Mouse (Mus musculus) hindbrain, embryonic 14.5 days (tissue): ENCODE results near the gene Oaz2. TPM values are rescaled to one million over a fixed set of nuclear protein-coding genes. Genes with fewer than 3 reads are reported as not detected.

ENCODE experiments used
- ATAC-seq: fragments of 200-750 bp; cut with Nextera tagmentation; 2 replicates; pipeline ENCODE4 v1.8.0; 2017; ENCODE audit warnings: moderate number of reproducible peaks, mild to moderate bottlenecking, moderate TSS enrichment, moderate library complexity; ENCODE audit not compliant: low FRiP score
- DNase-seq: peaks from one replicate; pipeline ENCODE4 v3.0.0-alpha.2; 2015; ENCODE audit warnings: low spot score
- H3K27ac ChIP-seq: fragments of 300-500 bp; sonication (generic); 2 replicates; pipeline ENCODE4 v1.5.1; 2014; ENCODE audit warnings: mild to moderate bottlenecking, moderate library complexity
- H3K27me3 ChIP-seq: fragments of 300-500 bp; sonication (generic); 2 replicates; pipeline ENCODE4 v1.6.1; 2014; ENCODE audit warnings: mild to moderate bottlenecking, low read length, mixed read lengths; ENCODE audit not compliant: control insufficient read depth, insufficient read depth
- H3K36me3 ChIP-seq: fragments of 300-500 bp; sonication (generic); replicated peaks from 2 replicates; pipeline ENCODE4 v1.6.1; 2014; ENCODE audit not compliant: control insufficient read depth, insufficient read depth
- H3K4me1 ChIP-seq: fragments of 300-500 bp; sonication (generic); replicated peaks from 2 replicates; pipeline ENCODE4 v1.6.1; 2014; ENCODE audit warnings: antibody characterized with exemption, low read length, mixed read lengths; ENCODE audit not compliant: control insufficient read depth, insufficient read depth
- H3K4me2 ChIP-seq: fragments of 300-500 bp; sonication (generic); replicated peaks from 2 replicates; pipeline ENCODE4 v1.6.1; 2014; ENCODE audit warnings: mild to moderate bottlenecking, moderate library complexity
- H3K4me3 ChIP-seq: fragments of 300-500 bp; sonication (generic); replicated peaks from 2 replicates; pipeline ENCODE4 v1.5.1; 2014; ENCODE audit warnings: mild to moderate bottlenecking, low read length
- H3K9ac ChIP-seq: fragments of 300-500 bp; sonication (generic); 2 replicates; pipeline ENCODE4 v1.6.1; 2014
- H3K9me3 ChIP-seq: fragments of 300-500 bp; sonication (generic); 2 replicates; pipeline ENCODE4 v1.6.1; 2016; ENCODE audit warnings: low read length; ENCODE audit not compliant: control insufficient read depth
- WGBS: fragments of 180-500 bp; shearing (Covaris S2); extraction: QIAGEN DNeasy Blood & Tissue Kit; methylation state at CpG from one replicate; pipeline ENCODE4 v1.1.7; 2014; 5-methylcytosine and 5-hydroxymethylcytosine counted together
- polyA plus RNA-seq: library from polyadenylated mRNA; unstranded; fragments of >200 nt; fragmentation: Nextera tagmentation; extraction: Ambion mirVana; gene quantifications from 2 replicates; pipeline ENCODE4 v1.2.1, GENCODE M21; 2014

Gene Oaz2
- polyA plus RNA-seq, 1 experiment from 2014 or later = 280 TPM

DNA sequence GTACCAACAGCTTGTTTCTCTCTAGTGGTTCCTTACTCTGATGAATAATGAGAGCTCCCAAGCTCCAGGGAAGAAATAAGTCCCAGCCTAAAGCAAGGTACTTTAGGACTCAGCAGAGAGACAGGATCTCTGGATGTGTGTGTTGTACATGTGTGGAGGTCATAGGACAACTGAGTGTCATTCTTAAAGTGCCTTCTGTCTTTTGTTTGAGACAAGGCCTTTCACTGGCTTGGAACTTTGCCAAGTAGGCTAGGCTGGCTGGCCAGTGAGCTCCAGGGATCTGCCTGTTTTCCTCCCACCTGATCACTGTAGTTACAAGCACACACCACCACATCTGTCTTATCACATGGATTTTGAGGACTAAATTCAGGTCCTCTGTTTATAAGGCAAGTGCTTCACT, 28.5 kb downstream of the Oaz2 start:
- H3K27ac ChIP-seq = peak overlapping the region; percentile 40; the same call in 1 of the 2 replicates
- ATAC-seq = no peak
- peaks cover 94% of the 10 kb centered on the region for H3K36me3 ChIP-seq

DNA sequence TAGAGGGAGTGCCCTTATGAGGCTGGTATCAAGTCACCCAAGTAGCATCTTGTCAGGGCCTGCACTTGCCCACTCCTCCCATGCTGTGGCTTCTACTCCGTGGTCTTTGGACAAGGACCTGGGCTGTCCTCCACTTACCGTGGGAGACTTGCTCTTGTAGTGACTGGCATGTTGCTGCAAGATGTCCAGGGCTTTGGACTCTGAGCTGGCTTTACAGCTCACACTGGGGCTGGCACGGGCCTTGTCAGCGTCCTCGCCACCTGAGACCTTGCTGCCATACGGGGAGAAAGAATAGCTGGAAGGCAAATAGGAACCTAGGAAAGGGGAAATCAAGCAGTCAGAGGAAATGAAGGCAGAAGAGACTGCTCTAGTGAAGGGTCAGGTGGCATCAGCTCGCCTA, 29.6 kb downstream of the Oaz2 start:
- no peak overlapping the region for H3K4me3 ChIP-seq
- H3K36me3 ChIP-seq = peaks cover 96% of the 10 kb centered on the region
- WGBS = 82% methylated on average over 7 of the region's 7 CpGs
- H3K27ac ChIP-seq = no peak overlapping the region
- peaks cover 9% of the 10 kb centered on the region; the same call in 1 of the 2 replicates for H3K4me1 ChIP-seq
- H3K9ac ChIP-seq = peak overlapping the region; percentile 8; the same call in 1 of the 2 replicates
- DNase-seq (no peak), ATAC-seq (no peak)
- H3K9me3 ChIP-seq = no peaks in the 10 kb centered on the region
- H3K27me3 ChIP-seq = no peaks in the 10 kb centered on the region
- H3K4me2 ChIP-seq = no peak overlapping the region

More for the DNA sequence above, 28.5 kb downstream of the Oaz2 start:
- Histone ChIP-seq H3K27me3 (no peaks in the 10 kb centered on the region), H3K4me2 (no peak overlapping the region), H3K9ac (no peak overlapping the region), H3K4me1 (peaks cover 9% of the 10 kb centered on the region; the same call in 1 of the 2 replicates), H3K9me3 (no peaks in the 10 kb centered on the region), H3K4me3 (no peak overlapping the region)
- DNase-seq = peak; percentile 38

DNA sequence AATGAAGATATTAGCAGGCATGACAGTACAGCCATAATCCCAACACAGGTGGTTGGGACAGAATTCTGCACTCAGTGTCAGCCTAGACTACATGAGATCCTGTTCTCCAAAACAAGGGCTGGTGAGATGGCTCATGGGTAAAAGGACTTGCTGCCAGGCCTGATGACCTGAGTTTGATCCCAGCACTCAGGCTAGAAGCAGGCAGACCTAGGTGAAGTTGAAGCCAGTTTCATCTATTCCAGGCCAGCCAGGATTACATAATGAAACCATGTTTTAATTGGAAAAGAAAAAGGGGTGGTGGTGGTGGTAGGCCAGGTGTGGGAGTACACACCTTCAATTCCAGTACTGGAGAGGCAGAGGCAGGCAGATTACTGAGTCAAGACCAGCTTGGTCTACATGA, 30.2 kb downstream of the Oaz2 start:
- Histone ChIP-seq H3K4me2 (no peak overlapping the region), H3K9ac (0 out of 2 replicates have a peak overlapping the region, but pooled peaks have one; percentile 8), H3K4me1 (peaks cover 3% of the 10 kb centered on the region; the same call in 1 of the 2 replicates), H3K4me3 (no peak overlapping the region), H3K36me3 (peaks cover 96% of the 10 kb centered on the region), H3K9me3 (no peaks in the 10 kb centered on the region), H3K27me3 (no peaks in the 10 kb centered on the region), H3K27ac (no peak overlapping the region)
- ATAC-seq (no peak), DNase-seq (no peak)

DNA sequence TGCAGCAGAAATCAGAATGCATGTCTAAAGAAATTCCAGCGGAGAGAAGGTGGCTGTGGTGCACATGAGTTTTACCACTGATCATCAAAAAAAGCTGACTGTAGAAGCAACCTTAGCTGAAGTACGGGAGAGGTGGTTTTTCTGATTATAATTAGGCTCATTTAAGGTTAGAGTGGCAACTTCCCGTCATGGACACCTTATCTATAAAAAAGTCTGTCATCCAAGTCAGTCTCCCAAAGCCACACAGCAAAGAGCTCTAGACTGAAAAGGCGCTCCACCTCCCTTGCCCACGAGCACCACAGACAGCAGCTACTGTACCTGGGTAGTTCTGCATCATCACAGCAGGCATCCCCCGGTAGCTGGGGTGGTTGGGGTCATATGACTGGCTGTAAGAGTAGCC, 32.7 kb downstream of the Oaz2 start:
- no peaks in the 10 kb centered on the region for H3K9me3 ChIP-seq
- H3K27me3 ChIP-seq = no peaks in the 10 kb centered on the region
- no peak overlapping the region; the same call in 1 of the 2 replicates for H3K27ac ChIP-seq
- no peak overlapping the region for H3K9ac ChIP-seq
- DNase-seq = no peak
- H3K36me3 ChIP-seq = peaks cover 94% of the 10 kb centered on the region
- ATAC-seq = no peak
- no peak overlapping the region for H3K4me2 ChIP-seq
- WGBS = 90% methylated on average over 6 of the region's 6 CpGs
- H3K4me1 ChIP-seq = no peaks in the 10 kb centered on the region
- H3K4me3 ChIP-seq = no peak overlapping the region

DNA sequence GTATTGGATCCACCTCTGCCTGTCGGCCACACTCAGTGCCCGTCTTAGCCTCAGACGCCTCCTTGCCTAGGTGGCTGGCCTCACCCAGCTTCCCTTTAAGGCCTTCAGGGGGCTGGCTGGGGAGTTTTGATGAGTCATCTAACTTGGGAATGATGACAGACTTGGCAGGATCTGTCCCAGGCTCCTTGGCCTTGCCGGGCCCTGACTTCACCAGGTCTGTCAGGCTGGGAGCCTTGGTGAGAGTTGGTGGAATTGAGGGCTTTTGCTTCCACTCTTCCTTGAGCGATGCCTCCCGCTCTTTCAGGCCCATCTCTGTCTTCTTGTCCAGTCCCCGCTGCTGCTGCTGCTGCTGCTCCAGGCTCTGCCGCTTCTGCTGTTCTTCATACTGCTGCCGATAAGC, 34.5 kb downstream of the Oaz2 start:
- no peaks in the 10 kb centered on the region for H3K4me1 ChIP-seq
- H3K36me3 ChIP-seq = peaks cover 85% of the 10 kb centered on the region
- H3K4me2 ChIP-seq = no peak overlapping the region
- ATAC-seq (no peak), DNase-seq (no peak)
- no peak overlapping the region for H3K27ac ChIP-seq
- H3K9me3 ChIP-seq = no peaks in the 10 kb centered on the region
- H3K4me3 ChIP-seq = no peak overlapping the region
- no peak overlapping the region for H3K9ac ChIP-seq
- no peaks in the 10 kb centered on the region for H3K27me3 ChIP-seq
- 95% methylated on average over 9 of the region's 9 CpGs for WGBS

DNA sequence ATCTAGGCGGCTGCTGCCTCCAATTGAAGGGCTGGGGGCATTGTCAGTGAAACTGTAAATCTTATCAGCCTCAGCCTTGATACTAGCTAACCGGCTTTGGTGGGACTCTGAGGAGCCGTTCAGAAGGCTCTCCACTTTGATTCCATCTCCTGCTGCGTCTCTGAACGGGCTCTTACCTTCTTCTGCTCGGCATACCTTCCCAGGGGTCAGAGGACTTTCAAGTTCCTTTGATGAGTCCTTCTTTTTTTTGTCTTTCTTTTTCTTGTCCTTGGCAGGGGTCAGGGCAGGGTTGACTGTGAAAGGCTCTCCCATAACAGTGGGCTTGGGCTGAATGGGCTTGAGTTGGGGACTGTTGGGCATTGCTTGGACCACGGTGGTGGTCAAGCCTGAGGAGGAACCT, 35.4 kb downstream of the Oaz2 start:
- ATAC-seq = no peak

DNA sequence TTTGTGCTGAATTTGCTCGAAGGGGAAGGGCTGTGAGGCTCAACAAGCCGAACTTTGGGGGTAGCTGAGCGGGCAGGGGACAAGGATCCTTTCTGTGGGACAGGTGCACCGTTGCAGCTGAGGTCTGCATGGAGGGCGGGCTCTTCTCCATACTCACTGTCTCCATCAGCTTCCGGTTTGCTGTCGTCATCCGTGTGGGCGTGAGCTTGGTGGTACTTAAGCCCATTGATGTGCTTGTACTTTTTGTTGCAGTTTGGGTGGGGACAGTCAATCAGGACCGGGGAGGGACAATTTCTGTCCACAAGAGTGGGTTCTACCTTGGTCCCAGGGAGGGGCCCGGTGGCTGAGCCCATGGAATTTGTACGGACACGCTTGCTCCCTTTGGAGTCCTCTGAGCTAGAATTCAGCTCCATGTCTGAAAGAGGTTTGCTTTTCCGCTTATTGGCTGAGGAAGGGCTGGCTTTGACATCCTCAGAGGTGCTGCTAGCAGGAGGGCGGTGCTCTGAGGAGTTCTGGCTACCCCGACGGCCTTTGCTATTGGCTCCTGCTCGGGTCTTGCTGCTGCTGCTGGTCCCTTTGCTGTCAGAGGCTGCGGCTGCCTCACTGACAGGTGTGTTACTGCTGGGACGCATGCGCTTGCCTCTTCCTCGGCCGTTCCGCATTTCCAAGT, 36.3 kb downstream of the Oaz2 start:
- H3K27me3 ChIP-seq = no peaks in the 10 kb centered on the region
- 92% methylated on average over 24 of the region's 24 CpGs for WGBS
- no peaks in the 10 kb centered on the region for H3K4me1 ChIP-seq
- no peaks in the 10 kb centered on the region for H3K9me3 ChIP-seq
- no peak overlapping the region for H3K4me2 ChIP-seq
- H3K36me3 ChIP-seq = peaks cover 67% of the 10 kb centered on the region
- H3K9ac ChIP-seq = no peak overlapping the region
- ATAC-seq = no peak
- DNase-seq = no peak
- H3K4me3 ChIP-seq = no peak overlapping the region
- no peak overlapping the region for H3K27ac ChIP-seq

More for the DNA sequence above, 35.4 kb downstream of the Oaz2 start:
- no peak overlapping the region for H3K4me2 ChIP-seq
- no peak overlapping the region for H3K9ac ChIP-seq
- DNase-seq = no peak
- no peaks in the 10 kb centered on the region for H3K27me3 ChIP-seq
- peaks cover 76% of the 10 kb centered on the region for H3K36me3 ChIP-seq
- no peaks in the 10 kb centered on the region for H3K4me1 ChIP-seq
- H3K4me3 ChIP-seq = no peak overlapping the region
- no peaks in the 10 kb centered on the region for H3K9me3 ChIP-seq
- H3K27ac ChIP-seq = no peak overlapping the region
- 83% methylated on average over 7 of the region's 7 CpGs for WGBS

DNA sequence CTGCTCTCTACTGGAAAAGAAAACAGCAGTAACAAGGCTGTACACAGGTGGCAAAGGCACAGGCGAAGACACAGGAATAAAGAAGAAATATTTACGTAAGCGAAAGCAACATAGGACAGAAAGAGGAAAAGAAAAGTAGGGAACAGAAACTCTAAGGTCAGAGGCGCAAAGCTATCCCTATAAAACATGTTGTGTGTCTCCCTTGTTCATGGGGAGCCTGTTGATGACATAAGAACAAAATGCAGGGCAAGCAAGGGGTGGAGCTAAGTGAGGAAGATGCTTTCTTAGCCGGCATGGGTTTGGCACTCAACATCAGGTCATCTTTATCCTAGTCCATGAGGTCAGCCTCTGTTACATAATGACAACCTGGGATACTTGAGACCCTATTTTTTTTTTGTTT, 50.4 kb downstream of the Oaz2 start:
- DNase-seq (no peak), ATAC-seq (no peak)
- no peaks in the 10 kb centered on the region for H3K27me3 ChIP-seq
- no peak overlapping the region for H3K4me2 ChIP-seq
- no peak overlapping the region for H3K27ac ChIP-seq
- peaks cover 13% of the 10 kb centered on the region for H3K4me1 ChIP-seq
- H3K9me3 ChIP-seq = no peaks in the 10 kb centered on the region
- no peaks in the 10 kb centered on the region for H3K36me3 ChIP-seq
- H3K4me3 ChIP-seq = no peak overlapping the region
- 95% methylated on average over 5 of the region's 5 CpGs for WGBS
- H3K9ac ChIP-seq = no peak overlapping the region

DNA sequence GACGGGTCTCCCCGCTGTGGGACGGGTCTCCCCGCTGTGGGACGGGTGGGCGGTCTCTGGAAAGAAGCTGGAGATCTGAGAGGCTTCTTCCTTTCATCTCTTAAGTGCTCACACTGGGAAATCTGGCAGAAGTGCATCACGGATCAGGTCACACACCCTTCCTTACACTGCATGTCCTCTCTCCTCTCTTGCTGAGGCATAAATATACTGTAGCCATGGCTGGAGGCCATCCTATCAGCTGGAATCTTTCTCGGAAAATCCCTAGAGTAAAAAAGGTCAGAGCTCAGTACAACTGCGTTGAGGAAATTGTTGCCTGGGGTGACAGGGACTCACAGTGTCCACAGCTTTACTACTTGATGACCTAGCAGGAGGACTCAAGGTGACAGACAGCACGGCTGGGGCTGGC, 53.4 kb downstream of the Oaz2 start:
- ATAC-seq (no peak; the same call in 1 of the 2 replicates), DNase-seq (no peak)
- Histone ChIP-seq H3K27ac (no peak overlapping the region; the same call in 1 of the 2 replicates), H3K9ac (no peak overlapping the region), H3K4me1 (peaks cover 40% of the 10 kb centered on the region), H3K4me2 (no peak overlapping the region), H3K4me3 (no peak overlapping the region), H3K36me3 (no peaks in the 10 kb centered on the region), H3K27me3 (no peaks in the 10 kb centered on the region), H3K9me3 (no peaks in the 10 kb centered on the region)
- 55% methylated on average over 10 of the region's 10 CpGs for WGBS
